ENCODE assay signal across 9 mouse cellular contexts in the genomic region with DNA sequence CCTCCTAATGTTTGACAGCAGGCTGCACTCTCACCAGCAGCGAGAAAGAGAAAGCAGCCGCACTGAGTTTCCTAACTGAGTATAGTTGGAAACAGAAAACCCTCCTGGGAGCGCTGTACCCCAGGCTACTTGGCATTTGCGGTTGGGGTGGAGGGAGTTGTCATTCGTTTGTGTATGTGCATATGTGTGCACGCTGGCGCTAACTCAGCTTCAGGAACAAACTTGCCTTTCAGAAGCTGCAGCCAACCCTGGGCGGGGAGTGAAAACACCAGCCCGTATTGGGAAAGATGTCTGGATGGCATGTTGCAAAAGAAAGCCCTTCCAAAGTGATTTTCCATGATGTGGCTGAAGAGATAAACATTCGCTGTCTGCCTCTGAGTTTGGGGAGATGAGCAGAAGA. TPM values are rescaled to one million over a fixed set of nuclear protein-coding genes. Genes with fewer than 3 reads are reported as not detected.
A peak's percentile ranks its signal among the peaks of the same experiment; 100 is the strongest.
DNase-seq lines count a peak whose midpoint lies in the region; ATAC-seq and TF ChIP-seq lines count a peak whose summit lies in the region.
"Had no signal": no experiment of that assay in that cellular context is flagged by ENCODE, and none has a peak within 500 bp of the region (broad histone marks: within the 10 kb centered on the region; RNA-seq: fewer than 3 reads in every experiment).

No protein-coding gene starts in this region.

- no peak overlapping the region for H3K4me3 ChIP-seq in midbrain, postnatal 0 days (ENCODE audit: low read depth, low read length)
- no peak overlapping the region for H3K4me3 ChIP-seq in midbrain, embryonic 15.5 days
- H3K4me3 ChIP-seq in embryonic facial prominence, embryonic 13.5 days, result peak overlapping the region; percentile 12; the same call in 1 of the 2 replicates
- peak overlapping the region; percentile 34 for H3K4me3 ChIP-seq in intestine, embryonic 16.5 days (ENCODE audit: low read length)
- H3K4me3 ChIP-seq in lung, embryonic 16.5 days (ENCODE audit: low read length), result peak overlapping the region; percentile 43

- peak; percentile 22 for DNase-seq in midbrain, postnatal 0 days (ENCODE audit: low spot score)
- DNase-seq in thymus, postnatal 36 days, result no peak
- no peak for DNase-seq in thymus, postnatal 0 days (ENCODE audit: low spot score)
- DNase-seq in spleen, postnatal 14 days (ENCODE audit: low spot score in 2 of 2), result no peak

- no peak overlapping the region for H3K9ac ChIP-seq in midbrain, postnatal 0 days (replicated peaks; ENCODE audit: low read length, poor library complexity, severe bottlenecking)
- no peak overlapping the region for H3K9ac ChIP-seq in midbrain, embryonic 15.5 days
- peak overlapping the region; percentile 51 for H3K9ac ChIP-seq in embryonic facial prominence, embryonic 13.5 days
- peak overlapping the region; percentile 50 for H3K9ac ChIP-seq in intestine, embryonic 16.5 days (ENCODE audit: low read depth, low read length)
- peak overlapping the region; percentile 63 for H3K9ac ChIP-seq in lung, embryonic 16.5 days (ENCODE audit: low read length)

- WGBS in midbrain, postnatal 0 days, result 33% methylated on average over 10 of the region's 10 CpGs
- 34% methylated on average over 10 of the region's 10 CpGs for WGBS in midbrain, embryonic 15.5 days
- 17% methylated on average over 10 of the region's 10 CpGs for WGBS in embryonic facial prominence, embryonic 13.5 days
- 18% methylated on average over 10 of the region's 10 CpGs for WGBS in intestine, embryonic 16.5 days
- 5% methylated on average over 10 of the region's 10 CpGs for whole genome bisulfite sequencing in lung, embryonic 16.5 days

- H3K27me3 ChIP-seq in midbrain, postnatal 0 days (ENCODE audit: insufficient read depth, low read length), result no peaks in the 10 kb centered on the region
- no peaks in the 10 kb centered on the region for H3K27me3 ChIP-seq in midbrain, embryonic 15.5 days (replicated peaks)
- no peaks in the 10 kb centered on the region for H3K27me3 ChIP-seq in embryonic facial prominence, embryonic 13.5 days
- no peaks in the 10 kb centered on the region for H3K27me3 ChIP-seq in intestine, embryonic 16.5 days (replicated peaks; ENCODE audit: control insufficient read depth, insufficient read depth, low read length)
- no peaks in the 10 kb centered on the region for H3K27me3 ChIP-seq in lung, embryonic 16.5 days (ENCODE audit: control insufficient read depth, insufficient read depth, low read depth, low read length)

- H3K4me1 ChIP-seq in midbrain, postnatal 0 days (ENCODE audit: insufficient read depth, low read length), result no peaks in the 10 kb centered on the region
- no peaks in the 10 kb centered on the region for H3K4me1 ChIP-seq in midbrain, embryonic 15.5 days
- H3K4me1 ChIP-seq in embryonic facial prominence, embryonic 13.5 days, result peaks cover 30% of the 10 kb centered on the region
- H3K4me1 ChIP-seq in intestine, embryonic 16.5 days (ENCODE audit: control insufficient read depth, insufficient read depth, low read length), result no peaks in the 10 kb centered on the region; the same call in 1 of the 2 replicates
- H3K4me1 ChIP-seq in lung, embryonic 16.5 days (replicated peaks; ENCODE audit: control insufficient read depth, insufficient read depth, low read length), result peaks cover 19% of the 10 kb centered on the region

- no peaks in the 10 kb centered on the region for H3K36me3 ChIP-seq in midbrain, postnatal 0 days (ENCODE audit: insufficient read depth, low read length)
- no peaks in the 10 kb centered on the region for H3K36me3 ChIP-seq in midbrain, embryonic 15.5 days (replicated peaks)
- H3K36me3 ChIP-seq in embryonic facial prominence, embryonic 13.5 days, result no peaks in the 10 kb centered on the region
- 0 out of 2 replicates have a peak, but pooled peaks cover 2% of the 10 kb centered on the region for H3K36me3 ChIP-seq in intestine, embryonic 16.5 days (ENCODE audit: control insufficient read depth, insufficient read depth, low read length)
- no peaks in the 10 kb centered on the region for H3K36me3 ChIP-seq in lung, embryonic 16.5 days (ENCODE audit: control insufficient read depth, insufficient read depth, low read length)

- H3K9me3 ChIP-seq in midbrain, postnatal 0 days (ENCODE audit: low read length), result no peaks in the 10 kb centered on the region
- H3K9me3 ChIP-seq in midbrain, embryonic 15.5 days, result no peaks in the 10 kb centered on the region
- H3K9me3 ChIP-seq in embryonic facial prominence, embryonic 13.5 days, result no peaks in the 10 kb centered on the region
- 0 out of 2 replicates have a peak, but pooled peaks cover 4% of the 10 kb centered on the region for H3K9me3 ChIP-seq in intestine, embryonic 16.5 days (ENCODE audit: control insufficient read depth, low read length)
- no peaks in the 10 kb centered on the region for H3K9me3 ChIP-seq in lung, embryonic 16.5 days (ENCODE audit: control insufficient read depth, low read length)

- H3K27ac ChIP-seq in midbrain, postnatal 0 days (ENCODE audit: low read depth, low read length), result no peak overlapping the region
- H3K27ac ChIP-seq in midbrain, embryonic 15.5 days, result no peak overlapping the region
- peak overlapping the region; percentile 85 for H3K27ac ChIP-seq in embryonic facial prominence, embryonic 13.5 days
- H3K27ac ChIP-seq in intestine, embryonic 16.5 days (ENCODE audit: low read length), result peak overlapping the region; percentile 25; the same call in 1 of the 2 replicates
- H3K27ac ChIP-seq in lung, embryonic 16.5 days (ENCODE audit: low read length), result peak overlapping the region; percentile 80
- H3K27ac ChIP-seq: macrophage had no signal

- no peak overlapping the region; the same call in 1 of the 2 replicates for H3K4me2 ChIP-seq in midbrain, postnatal 0 days (ENCODE audit: low read depth, low read length, poor library complexity, severe bottlenecking)
- no peak overlapping the region for H3K4me2 ChIP-seq in midbrain, embryonic 15.5 days
- peak overlapping the region; percentile 53 for H3K4me2 ChIP-seq in embryonic facial prominence, embryonic 13.5 days
- H3K4me2 ChIP-seq in intestine, embryonic 16.5 days (ENCODE audit: low read depth, low read length), result peak overlapping the region; percentile 58
- peak overlapping the region; percentile 60 for H3K4me2 ChIP-seq in lung, embryonic 16.5 days (ENCODE audit: low read depth, low read length)

- no peak for ATAC-seq in midbrain, postnatal 0 days (ENCODE audit: low FRiP score)
- ATAC-seq in midbrain, embryonic 15.5 days (replicated peaks), result no peak
- ATAC-seq in embryonic facial prominence, embryonic 13.5 days (ENCODE audit: insufficient number of reproducible peaks, insufficient read depth, low FRiP score, low TSS enrichment, low read depth), result peak; percentile 71
- ATAC-seq in intestine, embryonic 16.5 days, result no peak
- peak; percentile 55 for ATAC-seq in lung, embryonic 16.5 days (ENCODE audit: low read depth)

- no peak for TF ChIP-seq CTCF in midbrain, postnatal 0 days (IDR thresholded peaks at IDR 0.05)

RNA-seq across cellular contexts. Expression of gene Tacc2, which starts 0.3 kb away (rescaled TPM):
- 49.9 and 54.8 TPM in 2 replicates for total RNA-seq in midbrain, postnatal 0 days (2014; rRNA removed)
- polyA plus RNA-seq in midbrain, postnatal 0 days (2015; fragmentation: Nextera tagmentation; extraction: Ambion mirVana), result 52.4 and 55.9 TPM in 2 replicates
- 68.7 TPM in 2 replicates for polyA plus RNA-seq in midbrain, embryonic 15.5 days (2015; fragmentation: Nextera tagmentation; extraction: Ambion mirVana)
- polyA plus RNA-seq in embryonic facial prominence, embryonic 13.5 days (2015; fragmentation: Nextera tagmentation; extraction: Ambion mirVana), result 42.0 and 43.8 TPM in 2 replicates
- polyA plus RNA-seq in intestine, embryonic 16.5 days (2015; fragmentation: Nextera tagmentation; extraction: Ambion mirVana), result 27.4 and 30.0 TPM in 2 replicates
- 21.7 and 24.2 TPM in 2 replicates for polyA plus RNA-seq in lung, embryonic 16.5 days (2015; fragmentation: Nextera tagmentation; extraction: Ambion mirVana)
- polyA plus RNA-seq in thymus, postnatal 0 days (2015; fragmentation: Nextera tagmentation; extraction: Ambion mirVana), result 16.6 and 17.3 TPM in 2 replicates

RNA-seq across cellular contexts. Expression of gene Nsmce4a, which starts 4.1 kb away (rescaled TPM):
- 38.7 and 46.1 TPM in 2 replicates for total RNA-seq in midbrain, postnatal 0 days (2014; rRNA removed)
- 67.7 and 67.9 TPM in 2 replicates for polyA plus RNA-seq in midbrain, postnatal 0 days (2015; fragmentation: Nextera tagmentation; extraction: Ambion mirVana)
- 79.4 and 83.9 TPM in 2 replicates for polyA plus RNA-seq in midbrain, embryonic 15.5 days (2015; fragmentation: Nextera tagmentation; extraction: Ambion mirVana)
- polyA plus RNA-seq in embryonic facial prominence, embryonic 13.5 days (2015; fragmentation: Nextera tagmentation; extraction: Ambion mirVana), result 161 and 171 TPM in 2 replicates
- polyA plus RNA-seq in intestine, embryonic 16.5 days (2015; fragmentation: Nextera tagmentation; extraction: Ambion mirVana), result 86.1 and 108 TPM in 2 replicates
- polyA plus RNA-seq in lung, embryonic 16.5 days (2015; fragmentation: Nextera tagmentation; extraction: Ambion mirVana), result 131 and 141 TPM in 2 replicates
- 173 and 179 TPM in 2 replicates for polyA plus RNA-seq in thymus, postnatal 0 days (2015; fragmentation: Nextera tagmentation; extraction: Ambion mirVana)

RNA-seq across cellular contexts. Expression of gene Ate1, which starts 56.8 kb away (rescaled TPM):
- total RNA-seq in midbrain, postnatal 0 days (2014; rRNA removed), result 47.4 and 60.5 TPM in 2 replicates
- polyA plus RNA-seq in midbrain, postnatal 0 days (2015; fragmentation: Nextera tagmentation; extraction: Ambion mirVana), result 101 and 129 TPM in 2 replicates
- 111 and 117 TPM in 2 replicates for polyA plus RNA-seq in midbrain, embryonic 15.5 days (2015; fragmentation: Nextera tagmentation; extraction: Ambion mirVana)
- 56.3 and 72.3 TPM in 2 replicates for polyA plus RNA-seq in embryonic facial prominence, embryonic 13.5 days (2015; fragmentation: Nextera tagmentation; extraction: Ambion mirVana)
- 45.2 and 46.1 TPM in 2 replicates for polyA plus RNA-seq in intestine, embryonic 16.5 days (2015; fragmentation: Nextera tagmentation; extraction: Ambion mirVana)
- 64.7 and 67.1 TPM in 2 replicates for polyA plus RNA-seq in lung, embryonic 16.5 days (2015; fragmentation: Nextera tagmentation; extraction: Ambion mirVana)
- polyA plus RNA-seq in thymus, postnatal 0 days (2015; fragmentation: Nextera tagmentation; extraction: Ambion mirVana), result 54.8 and 67.0 TPM in 2 replicates

Comparison
In these comparisons a context has a peak if more than half of its experiments do, and no peak if none do; other contexts are left out.
1. ATAC-seq: peak in embryonic facial prominence, embryonic 13.5 days (single experiment) and lung, embryonic 16.5 days (single experiment); none in midbrain, postnatal 0 days (single experiment), midbrain, embryonic 15.5 days (single experiment) and intestine, embryonic 16.5 days (single experiment).
2. H3K27ac ChIP-seq: peak in embryonic facial prominence, embryonic 13.5 days (single experiment), intestine, embryonic 16.5 days (single experiment) and lung, embryonic 16.5 days (single experiment); none in midbrain, postnatal 0 days (single experiment) and midbrain, embryonic 15.5 days (single experiment).
3. H3K4me2 ChIP-seq: peak in embryonic facial prominence, embryonic 13.5 days (single experiment), intestine, embryonic 16.5 days (single experiment) and lung, embryonic 16.5 days (single experiment); none in midbrain, postnatal 0 days (single experiment) and midbrain, embryonic 15.5 days (single experiment).
4. H3K4me3 ChIP-seq: peak in embryonic facial prominence, embryonic 13.5 days (single experiment), intestine, embryonic 16.5 days (single experiment) and lung, embryonic 16.5 days (single experiment); none in midbrain, postnatal 0 days (single experiment) and midbrain, embryonic 15.5 days (single experiment).
5. H3K9ac ChIP-seq: peak in embryonic facial prominence, embryonic 13.5 days (single experiment), intestine, embryonic 16.5 days (single experiment) and lung, embryonic 16.5 days (single experiment); none in midbrain, postnatal 0 days (single experiment) and midbrain, embryonic 15.5 days (single experiment).